Mouse (Mus musculus): ENCODE data around the gene Arhgef28.

GRCm38 (mm10) chr13:98138786-98139185 lies 67.5 kb downstream of the Arhgef28 start:
- TF ChIP-seq CTCF (IDR thresholded peaks at IDR 0.05 in 2 of 3, conservative IDR thresholded peaks at IDR 0.05 in 1 of 3; ENCODE audit: control insufficient read depth in 1 of 3, insufficient read depth in 1 of 3, low read depth in 2 of 3, low read length in 3 of 3, poor library complexity in 1 of 3, severe bottlenecking in 1 of 3) (no peak), POLR2AphosphoS2 (IDR thresholded peaks at IDR 0.05; ENCODE audit: low read length) (no peak), TBP (IDR thresholded peaks at IDR 0.05; ENCODE audit: low read depth, low read length) (no peak), USF1 (IDR thresholded peaks at IDR 0.05; ENCODE audit: low read depth, low read length) (no peak)
